Mouse (Mus musculus): Measurements from ENCODE around the gene Tlk2. TPM values are rescaled to one million over a fixed set of nuclear protein-coding genes. Genes with fewer than 3 reads are reported as not detected.
"Not testable (repeated sequence)": the region's sequence is repeated elsewhere in the genome, so short reads cannot be mapped to it uniquely, and the experiment has no call there.

The Tlk2 gene
- polyA plus RNA-seq (2011; ENCODE audit: insufficient read depth, insufficient read length, low read depth, missing spikeins): 130 and 140 TPM in 2 replicates

DNA sequence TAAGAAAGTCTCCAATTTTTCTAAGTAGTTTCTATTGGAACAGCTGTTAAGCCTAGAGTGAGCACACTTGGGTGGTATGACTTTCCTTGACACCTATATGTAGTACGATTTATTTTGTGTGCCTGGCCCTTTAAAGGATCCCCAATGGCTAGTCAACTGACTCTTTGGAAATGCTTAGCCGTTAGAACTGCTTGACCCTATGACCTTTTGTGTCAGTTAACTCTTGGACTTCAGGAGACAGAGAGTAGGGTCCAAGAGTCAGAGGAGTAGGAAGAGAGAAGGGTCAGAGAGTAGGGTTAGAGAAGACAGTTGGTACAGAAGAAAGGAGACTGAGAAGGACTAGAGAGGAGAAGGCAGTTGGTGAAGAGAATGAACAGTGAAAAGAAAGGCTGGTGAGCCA is at the start of gene Tlk2:
TSS of gene Tlk2 (plus strand) at position 292 of the 400 bp plus-strand sequence.
- no peak within 1 kb of the TSS for H3K9ac ChIP-seq (ENCODE audit: low read depth, poor library complexity, severe bottlenecking)
- no peak within 1 kb of the TSS for H3K4me3 ChIP-seq (ENCODE audit: low read depth, low read length)
- H3K27me3 ChIP-seq (ENCODE audit: control insufficient read depth, insufficient read depth, low read length, poor library complexity, severe bottlenecking): no peaks in the 10 kb centered on the region
- no peak for TF ChIP-seq EP300 (IDR thresholded peaks at IDR 0.05; ENCODE audit: insufficient read depth, low read depth, low read length)
- no peak for TF ChIP-seq POLR2A (IDR thresholded peaks at IDR 0.05; ENCODE audit: insufficient read depth, low read length)
- no peak for TF ChIP-seq CTCF (IDR thresholded peaks at IDR 0.05; ENCODE audit: low read depth, low read length)
- no peaks in the 10 kb centered on the region for H3K36me3 ChIP-seq (ENCODE audit: control insufficient read depth, insufficient read depth, low read length, poor library complexity, severe bottlenecking)
- H3K27ac ChIP-seq (ENCODE audit: insufficient read depth, low read length): no peak within 1 kb of the TSS
- no peaks in the 10 kb centered on the region for H3K9me3 ChIP-seq (replicated peaks; ENCODE audit: control insufficient read depth, insufficient read depth, low read length, poor library complexity, severe bottlenecking)
- H3K4me1 ChIP-seq (ENCODE audit: control insufficient read depth, insufficient read depth, low read length): no peaks in the 10 kb centered on the region

DNA sequence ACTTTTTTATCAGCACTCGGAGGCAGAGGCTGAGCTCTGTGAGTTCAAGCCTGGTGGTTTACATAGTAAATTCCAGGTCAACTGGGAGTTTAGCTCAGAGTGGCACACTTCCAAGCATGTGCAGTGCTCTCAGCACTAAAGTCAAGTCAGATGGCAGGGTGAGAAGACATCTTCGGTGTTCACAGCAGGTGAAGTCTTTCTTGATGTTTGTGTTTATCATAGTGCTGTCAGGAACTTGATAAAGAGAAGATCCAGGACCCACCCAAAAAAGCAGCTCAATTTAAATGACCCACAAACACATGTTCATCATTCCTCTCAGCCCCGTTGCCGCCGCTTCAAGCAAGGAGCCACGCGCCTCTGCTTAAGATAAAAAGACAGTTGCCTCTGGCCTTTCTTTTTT is 42.9 kb upstream of the Tlk2 start:
- Histone ChIP-seq H3K4me1 (ENCODE audit: control insufficient read depth, insufficient read depth, low read length) (no peaks in the 10 kb centered on the region), H3K27me3 (ENCODE audit: control insufficient read depth, insufficient read depth, low read length, poor library complexity, severe bottlenecking) (no peaks in the 10 kb centered on the region), H3K9me3 (replicated peaks; ENCODE audit: control insufficient read depth, insufficient read depth, low read length, poor library complexity, severe bottlenecking) (no peaks in the 10 kb centered on the region), H3K36me3 (ENCODE audit: control insufficient read depth, insufficient read depth, low read length, poor library complexity, severe bottlenecking) (peaks cover 83% of the 10 kb centered on the region), H3K9ac (ENCODE audit: low read depth, poor library complexity, severe bottlenecking) (no peak overlapping the region), H3K4me3 (ENCODE audit: low read depth, low read length) (no peak overlapping the region), H3K27ac (ENCODE audit: insufficient read depth, low read length) (no peak overlapping the region)
- TF ChIP-seq CTCF (IDR thresholded peaks at IDR 0.05; ENCODE audit: low read depth, low read length): no peak
- no peak for TF ChIP-seq POLR2A (IDR thresholded peaks at IDR 0.05; ENCODE audit: insufficient read depth, low read length)
- no peak for TF ChIP-seq EP300 (IDR thresholded peaks at IDR 0.05; ENCODE audit: insufficient read depth, low read depth, low read length)

DNA sequence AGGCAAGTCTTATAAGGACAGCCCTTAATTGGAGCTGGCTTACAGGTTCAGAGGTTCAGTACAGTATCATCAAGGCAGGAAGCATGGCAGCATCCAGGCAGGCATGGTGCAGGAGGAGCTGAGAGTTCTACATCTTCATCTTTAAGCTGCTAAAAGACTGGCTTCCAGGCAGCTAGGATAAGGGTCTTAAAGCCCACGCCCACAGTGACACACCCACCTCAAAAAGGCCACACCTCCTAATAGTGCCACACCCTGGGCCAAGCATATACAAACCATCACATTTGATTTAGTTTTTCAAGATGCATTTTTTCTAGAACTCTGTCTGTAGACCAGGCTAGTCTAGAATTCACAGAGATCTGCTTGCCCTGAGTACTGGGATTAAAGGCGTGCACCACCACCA is 41.4 kb upstream of the Tlk2 start:
- not testable (repeated sequence) for H3K4me1 ChIP-seq (ENCODE audit: control insufficient read depth, insufficient read depth, low read length); H3K4me3 ChIP-seq (ENCODE audit: low read depth, low read length); H3K27ac ChIP-seq (ENCODE audit: insufficient read depth, low read length); H3K9me3 ChIP-seq (replicated peaks; ENCODE audit: control insufficient read depth, insufficient read depth, low read length, poor library complexity, severe bottlenecking); H3K27me3 ChIP-seq (ENCODE audit: control insufficient read depth, insufficient read depth, low read length, poor library complexity, severe bottlenecking); H3K9ac ChIP-seq (ENCODE audit: low read depth, poor library complexity, severe bottlenecking)
- H3K36me3 ChIP-seq (ENCODE audit: control insufficient read depth, insufficient read depth, low read length, poor library complexity, severe bottlenecking): peaks cover 71% of the 10 kb centered on the region

DNA sequence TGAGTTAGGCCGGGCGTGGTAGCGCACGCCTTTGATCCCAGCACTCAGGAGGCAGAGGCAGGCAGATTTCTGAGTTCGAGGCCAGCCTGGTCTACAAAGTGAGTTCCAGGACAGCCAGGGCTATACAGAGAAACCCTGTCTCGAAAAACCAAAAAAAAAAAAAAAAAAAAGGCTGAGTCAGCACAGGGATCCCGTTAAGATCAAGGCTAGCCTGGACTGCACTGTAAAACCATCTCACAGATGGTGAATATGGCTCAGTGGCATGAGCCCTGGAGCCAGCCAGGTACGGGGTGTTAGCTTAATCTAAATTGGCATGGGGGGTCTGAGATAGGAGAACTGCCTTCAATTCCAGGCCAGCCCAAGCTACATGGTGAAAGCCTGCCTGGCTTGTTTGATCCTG is 38.1 kb upstream of the Tlk2 start:
- H3K27ac ChIP-seq (ENCODE audit: insufficient read depth, low read length); H3K9ac ChIP-seq (ENCODE audit: low read depth, poor library complexity, severe bottlenecking); H3K4me3 ChIP-seq (ENCODE audit: low read depth, low read length); H3K27me3 ChIP-seq (ENCODE audit: control insufficient read depth, insufficient read depth, low read length, poor library complexity, severe bottlenecking); H3K4me1 ChIP-seq (ENCODE audit: control insufficient read depth, insufficient read depth, low read length); H3K9me3 ChIP-seq (replicated peaks; ENCODE audit: control insufficient read depth, insufficient read depth, low read length, poor library complexity, severe bottlenecking): not testable (repeated sequence)
- peaks cover 40% of the 10 kb centered on the region for H3K36me3 ChIP-seq (ENCODE audit: control insufficient read depth, insufficient read depth, low read length, poor library complexity, severe bottlenecking)

DNA sequence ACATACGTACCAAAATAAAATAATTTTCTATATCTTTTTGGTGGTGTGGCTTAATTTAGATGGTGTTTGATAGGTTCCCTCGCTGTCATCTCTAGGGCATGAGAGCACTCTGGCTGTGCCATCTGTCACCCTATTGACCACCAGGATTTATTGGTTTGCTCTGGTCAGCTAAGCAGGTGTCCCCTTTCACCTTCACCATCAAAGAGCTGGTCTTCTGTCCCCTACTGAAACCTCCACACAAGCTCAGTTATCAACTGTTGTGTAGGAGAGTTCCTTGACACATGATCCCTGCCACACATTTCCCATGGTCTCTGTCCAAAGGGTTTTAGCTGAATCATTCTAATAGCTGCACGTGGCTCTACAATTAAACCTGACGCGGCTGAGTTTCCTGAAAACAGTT is 37.5 kb upstream of the Tlk2 start:
- no peaks in the 10 kb centered on the region for H3K9me3 ChIP-seq (replicated peaks; ENCODE audit: control insufficient read depth, insufficient read depth, low read length, poor library complexity, severe bottlenecking)
- peaks cover 34% of the 10 kb centered on the region for H3K36me3 ChIP-seq (ENCODE audit: control insufficient read depth, insufficient read depth, low read length, poor library complexity, severe bottlenecking)
- H3K9ac ChIP-seq (ENCODE audit: low read depth, poor library complexity, severe bottlenecking): no peak overlapping the region
- no peaks in the 10 kb centered on the region for H3K4me1 ChIP-seq (ENCODE audit: control insufficient read depth, insufficient read depth, low read length)
- no peaks in the 10 kb centered on the region for H3K27me3 ChIP-seq (ENCODE audit: control insufficient read depth, insufficient read depth, low read length, poor library complexity, severe bottlenecking)
- H3K27ac ChIP-seq (ENCODE audit: insufficient read depth, low read length): no peak overlapping the region
- TF ChIP-seq EP300 (IDR thresholded peaks at IDR 0.05; ENCODE audit: insufficient read depth, low read depth, low read length): no peak
- no peak for TF ChIP-seq POLR2A (IDR thresholded peaks at IDR 0.05; ENCODE audit: insufficient read depth, low read length)
- TF ChIP-seq CTCF (IDR thresholded peaks at IDR 0.05; ENCODE audit: low read depth, low read length): no peak
- H3K4me3 ChIP-seq (ENCODE audit: low read depth, low read length): no peak overlapping the region

DNA sequence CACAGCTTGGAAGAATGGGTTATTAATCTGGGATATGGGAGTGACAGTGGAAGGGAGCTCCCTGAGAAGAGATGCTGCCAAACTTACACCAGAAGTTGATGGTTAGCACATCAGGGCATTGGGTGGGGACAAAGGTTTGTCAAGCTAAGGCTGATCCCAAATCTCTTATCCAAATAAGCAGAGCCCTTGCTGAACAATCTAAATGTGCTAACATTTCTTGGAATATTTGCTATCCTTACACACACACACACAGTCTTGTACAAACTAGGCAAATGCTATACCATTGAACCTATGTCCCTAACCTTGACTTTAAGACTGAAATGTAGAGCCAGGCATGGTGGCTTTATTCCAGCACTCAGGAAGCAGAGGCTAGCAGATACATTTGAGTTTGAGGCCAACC is 35.0 kb upstream of the Tlk2 start:
- Histone ChIP-seq H3K27ac (ENCODE audit: insufficient read depth, low read length) (no peak overlapping the region), H3K36me3 (ENCODE audit: control insufficient read depth, insufficient read depth, low read length, poor library complexity, severe bottlenecking) (peaks cover 13% of the 10 kb centered on the region), H3K4me1 (ENCODE audit: control insufficient read depth, insufficient read depth, low read length) (no peaks in the 10 kb centered on the region), H3K27me3 (ENCODE audit: control insufficient read depth, insufficient read depth, low read length, poor library complexity, severe bottlenecking) (no peaks in the 10 kb centered on the region), H3K4me3 (ENCODE audit: low read depth, low read length) (no peak overlapping the region), H3K9me3 (replicated peaks; ENCODE audit: control insufficient read depth, insufficient read depth, low read length, poor library complexity, severe bottlenecking) (no peaks in the 10 kb centered on the region), H3K9ac (ENCODE audit: low read depth, poor library complexity, severe bottlenecking) (no peak overlapping the region)
- TF ChIP-seq POLR2A (IDR thresholded peaks at IDR 0.05; ENCODE audit: insufficient read depth, low read length) (no peak), EP300 (IDR thresholded peaks at IDR 0.05; ENCODE audit: insufficient read depth, low read depth, low read length) (no peak), CTCF (IDR thresholded peaks at IDR 0.05; ENCODE audit: low read depth, low read length) (no peak)

DNA sequence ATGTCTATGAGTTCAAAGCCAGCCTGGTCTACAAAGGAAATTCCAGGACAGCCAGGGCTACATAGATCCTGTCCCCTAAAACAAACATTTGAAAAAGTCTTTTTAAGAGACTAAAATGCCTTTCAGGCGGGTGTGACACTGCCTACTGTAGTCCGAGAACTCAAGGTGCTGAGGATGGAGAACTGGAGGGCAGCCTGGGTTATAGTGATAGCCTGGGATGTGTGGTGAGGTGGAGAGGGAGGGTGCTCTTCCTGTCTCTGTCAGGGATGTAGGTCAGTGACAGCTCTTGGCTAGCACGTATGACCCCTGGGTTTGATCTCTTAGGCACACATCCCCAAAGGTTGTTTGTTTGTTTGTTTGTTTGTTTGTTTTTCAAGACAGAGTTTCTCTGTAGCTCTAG is 34.5 kb upstream of the Tlk2 start:
- Histone ChIP-seq H3K4me3 (ENCODE audit: low read depth, low read length) (no peak overlapping the region), H3K27ac (ENCODE audit: insufficient read depth, low read length) (no peak overlapping the region), H3K27me3 (ENCODE audit: control insufficient read depth, insufficient read depth, low read length, poor library complexity, severe bottlenecking) (no peaks in the 10 kb centered on the region), H3K9ac (ENCODE audit: low read depth, poor library complexity, severe bottlenecking) (no peak overlapping the region), H3K36me3 (ENCODE audit: control insufficient read depth, insufficient read depth, low read length, poor library complexity, severe bottlenecking) (peaks cover 12% of the 10 kb centered on the region), H3K4me1 (ENCODE audit: control insufficient read depth, insufficient read depth, low read length) (no peaks in the 10 kb centered on the region), H3K9me3 (replicated peaks; ENCODE audit: control insufficient read depth, insufficient read depth, low read length, poor library complexity, severe bottlenecking) (no peaks in the 10 kb centered on the region)
- no peak for TF ChIP-seq CTCF (IDR thresholded peaks at IDR 0.05; ENCODE audit: low read depth, low read length)
- TF ChIP-seq EP300 (IDR thresholded peaks at IDR 0.05; ENCODE audit: insufficient read depth, low read depth, low read length): no peak

Measured in ES-Bruce4 (cell line).